Mouse (Mus musculus) midbrain, embryonic 14.5 days (tissue): ENCODE results near the gene Rrnad1. TPM values are rescaled to one million over a fixed set of nuclear protein-coding genes. Genes with fewer than 3 reads are reported as not detected.

Experiments
- ATAC-seq: fragments of 200-750 bp; cut with Nextera tagmentation; 2 replicates; pipeline ENCODE4 v1.8.0; 2017; ENCODE audit warnings: moderate number of reproducible peaks, moderate library complexity; ENCODE audit not compliant: low FRiP score, low TSS enrichment
- DNase-seq: peaks from one replicate; pipeline ENCODE4 v3.0.0-alpha.2; 2015
- H3K27ac ChIP-seq: fragments of 300-500 bp; sonication (generic); replicated peaks from 2 replicates; pipeline ENCODE4 v1.5.1; 2014; ENCODE audit warnings: mild to moderate bottlenecking, low read depth, low read length, moderate library complexity
- H3K27me3 ChIP-seq: fragments of 300-500 bp; sonication (generic); 2 replicates; pipeline ENCODE4 v1.6.1; 2014; ENCODE audit warnings: low read length, control low read depth, mixed read lengths; ENCODE audit not compliant: control insufficient read depth, insufficient read depth
- H3K36me3 ChIP-seq: fragments of 300-500 bp; sonication (generic); 2 replicates; pipeline ENCODE4 v1.6.1; 2014; ENCODE audit warnings: low read length, control low read depth; ENCODE audit not compliant: control insufficient read depth, insufficient read depth
- H3K4me1 ChIP-seq: fragments of 300-500 bp; sonication (generic); 2 replicates; pipeline ENCODE4 v1.6.1; 2014; ENCODE audit warnings: mild to moderate bottlenecking, antibody characterized with exemption, low read length, control low read depth; ENCODE audit not compliant: control insufficient read depth, insufficient read depth
- H3K4me2 ChIP-seq: fragments of 300-500 bp; sonication (generic); 2 replicates; pipeline ENCODE4 v1.6.1; 2014; ENCODE audit warnings: mild to moderate bottlenecking, low read length, moderate library complexity
- H3K4me3 ChIP-seq: fragments of 300-500 bp; sonication (generic); replicated peaks from 2 replicates; pipeline ENCODE4 v1.5.1; 2014; ENCODE audit warnings: low read depth, low read length
- H3K9ac ChIP-seq: fragments of 300-500 bp; sonication (generic); replicated peaks from 2 replicates; pipeline ENCODE4 v1.6.1; 2014; ENCODE audit warnings: mild to moderate bottlenecking, low read length, moderate library complexity
- H3K9me3 ChIP-seq: fragments of 300-500 bp; sonication (generic); 2 replicates; pipeline ENCODE4 v1.6.1; 2016; ENCODE audit warnings: low read length, control low read depth, mixed read lengths; ENCODE audit not compliant: control insufficient read depth
- WGBS: fragments of 180-500 bp; shearing (Covaris S2); extraction: QIAGEN DNeasy Blood & Tissue Kit; methylation state at CpG from one replicate; pipeline ENCODE4 v1.1.7; 2014; 5-methylcytosine and 5-hydroxymethylcytosine counted together
- polyA plus RNA-seq: library from polyadenylated mRNA; unstranded; fragments of >200 nt; fragmentation: Nextera tagmentation; extraction: Ambion mirVana; gene quantifications from 2 replicates; pipeline ENCODE4 v1.2.1, GENCODE M21; 2014

Rrnad1 gene
- polyA plus RNA-seq, 1 experiment from 2014 or later = 19.1 TPM

- Histone ChIP-seq H3K9me3 (no peaks in the 10 kb centered on the region), H3K27me3 (no peaks in the 10 kb centered on the region), H3K4me3 (no peak overlapping the region), H3K9ac (peak overlapping the region; percentile 4; the same call in 1 of the 2 replicates), H3K36me3 (peaks cover 56% of the 10 kb centered on the region), H3K27ac (no peak overlapping the region), H3K4me2 (no peak overlapping the region), H3K4me1 (peaks cover 7% of the 10 kb centered on the region)
- WGBS = 71% methylated on average over 4 of the region's 4 CpGs
- DNase-seq = no peak
- ATAC-seq = no peak
These were observed 4.0 kb upstream of the Rrnad1 start for GRCm38 (mm10) chr3:87934501-87934900.

GRCm38 (mm10) chr3:87934026-87934425 lies 3.5 kb upstream of the Rrnad1 start:
- no peak overlapping the region for H3K27ac ChIP-seq
- peaks cover 11% of the 10 kb centered on the region for H3K4me1 ChIP-seq
- ATAC-seq (no peak), DNase-seq (no peak)
- no peak overlapping the region for H3K9ac ChIP-seq
- H3K9me3 ChIP-seq = no peaks in the 10 kb centered on the region
- H3K36me3 ChIP-seq = peaks cover 51% of the 10 kb centered on the region
- no peaks in the 10 kb centered on the region for H3K27me3 ChIP-seq
- no peak overlapping the region for H3K4me3 ChIP-seq
- WGBS = 88% methylated on average over 5 of the region's 5 CpGs
- no peak overlapping the region for H3K4me2 ChIP-seq

GRCm38 (mm10) chr3:87929341-87930077 lies 1.0 kb downstream of the Rrnad1 start:
- peak overlapping the region; percentile 88 for H3K27ac ChIP-seq
- peak overlapping the region; percentile 85 for H3K9ac ChIP-seq
- ATAC-seq (peak; percentile 38), DNase-seq (no peak)
- peak overlapping the region; percentile 79 for H3K4me2 ChIP-seq
- peaks cover 59% of the 10 kb centered on the region for H3K36me3 ChIP-seq
- H3K27me3 ChIP-seq = no peaks in the 10 kb centered on the region
- peaks cover 11% of the 10 kb centered on the region for H3K4me1 ChIP-seq
- 8% methylated on average over 26 of the region's 26 CpGs for WGBS
- H3K4me3 ChIP-seq = peak overlapping the region; percentile 93
- no peaks in the 10 kb centered on the region for H3K9me3 ChIP-seq

GRCm38 (mm10) chr3:87927452-87927851 lies 3.1 kb downstream of the Rrnad1 start:
- DNase-seq = no peak
- H3K27ac ChIP-seq = no peak overlapping the region
- no peaks in the 10 kb centered on the region for H3K9me3 ChIP-seq
- no peak overlapping the region for H3K4me2 ChIP-seq
- ATAC-seq = no peak
- WGBS = 95% methylated on average over 5 of the region's 5 CpGs
- no peak overlapping the region for H3K4me3 ChIP-seq
- no peaks in the 10 kb centered on the region for H3K27me3 ChIP-seq
- peaks cover 63% of the 10 kb centered on the region for H3K36me3 ChIP-seq
- no peak overlapping the region for H3K9ac ChIP-seq
- H3K4me1 ChIP-seq = peaks cover 11% of the 10 kb centered on the region

- H3K4me1 ChIP-seq = peaks cover 8% of the 10 kb centered on the region
- DNase-seq (no peak), ATAC-seq (no peak)
- 92% methylated on average over 7 of the region's 7 CpGs for WGBS
- H3K27ac ChIP-seq = no peak overlapping the region
- H3K27me3 ChIP-seq = no peaks in the 10 kb centered on the region
- H3K4me2 ChIP-seq = no peak overlapping the region
- no peak overlapping the region for H3K4me3 ChIP-seq
- peaks cover 59% of the 10 kb centered on the region for H3K36me3 ChIP-seq
- H3K9ac ChIP-seq = no peak overlapping the region
- H3K9me3 ChIP-seq = no peaks in the 10 kb centered on the region
These were observed 5.5 kb downstream of the Rrnad1 start for GRCm38 (mm10) chr3:87924996-87925395.

- Histone ChIP-seq H3K36me3 (peaks cover 55% of the 10 kb centered on the region), H3K4me2 (peak overlapping the region; percentile 69), H3K4me1 (peaks cover 5% of the 10 kb centered on the region; the same call in 1 of the 2 replicates), H3K4me3 (peak overlapping the region; percentile 46), H3K27me3 (no peaks in the 10 kb centered on the region), H3K27ac (no peak overlapping the region), H3K9ac (no peak overlapping the region), H3K9me3 (no peaks in the 10 kb centered on the region)
- WGBS = 72% methylated on average over 9 of the region's 9 CpGs
- DNase-seq = no peak
- no peak for ATAC-seq
These were observed 10.1 kb downstream of the Rrnad1 start for GRCm38 (mm10) chr3:87920270-87920943.

- under 1% methylated on average over 30 of the region's 30 CpGs for WGBS
- H3K36me3 ChIP-seq = peaks cover 55% of the 10 kb centered on the region
- peak; percentile 95 for DNase-seq
- H3K4me3 ChIP-seq = peak within 1 kb of the TSS; percentile 46
- peak; percentile 86 for ATAC-seq
- H3K9me3 ChIP-seq = no peaks in the 10 kb centered on the region
- H3K27me3 ChIP-seq = no peaks in the 10 kb centered on the region
- H3K4me1 ChIP-seq = peaks cover 5% of the 10 kb centered on the region; the same call in 1 of the 2 replicates
- peak within 1 kb of the TSS; percentile 60 for H3K27ac ChIP-seq
- peak within 1 kb of the TSS; percentile 44 for H3K9ac ChIP-seq
- H3K4me2 ChIP-seq = peak within 1 kb of the TSS; percentile 69
These were observed 11.0 kb downstream of the Rrnad1 start, which contains the start of gene Mrpl24 for GRCm38 (mm10) chr3:87919336-87920108. Gene Mrpl24, plus strand, starts transcription at chr3:87919506.

- Histone ChIP-seq H3K36me3 (peaks cover 55% of the 10 kb centered on the region), H3K4me2 (peak overlapping the region; percentile 69; the same call in 1 of the 2 replicates), H3K4me3 (no peak overlapping the region), H3K9ac (no peak overlapping the region), H3K27ac (no peak overlapping the region), H3K9me3 (no peaks in the 10 kb centered on the region), H3K27me3 (no peaks in the 10 kb centered on the region), H3K4me1 (peaks cover 5% of the 10 kb centered on the region; the same call in 1 of the 2 replicates)
- DNase-seq (no peak), ATAC-seq (no peak)
- 89% methylated on average over 1 of the region's 1 CpGs for WGBS
These were observed 12.0 kb downstream of the Rrnad1 start for GRCm38 (mm10) chr3:87918551-87918950.
